Mouse (Mus musculus): ENCODE measurements around the gene Metrn.

The Metrn gene

GRCm38 (mm10) chr17:25806507-25806906 is 9.6 kb upstream of the Metrn start:
- DNase-seq = no peak

DNA sequence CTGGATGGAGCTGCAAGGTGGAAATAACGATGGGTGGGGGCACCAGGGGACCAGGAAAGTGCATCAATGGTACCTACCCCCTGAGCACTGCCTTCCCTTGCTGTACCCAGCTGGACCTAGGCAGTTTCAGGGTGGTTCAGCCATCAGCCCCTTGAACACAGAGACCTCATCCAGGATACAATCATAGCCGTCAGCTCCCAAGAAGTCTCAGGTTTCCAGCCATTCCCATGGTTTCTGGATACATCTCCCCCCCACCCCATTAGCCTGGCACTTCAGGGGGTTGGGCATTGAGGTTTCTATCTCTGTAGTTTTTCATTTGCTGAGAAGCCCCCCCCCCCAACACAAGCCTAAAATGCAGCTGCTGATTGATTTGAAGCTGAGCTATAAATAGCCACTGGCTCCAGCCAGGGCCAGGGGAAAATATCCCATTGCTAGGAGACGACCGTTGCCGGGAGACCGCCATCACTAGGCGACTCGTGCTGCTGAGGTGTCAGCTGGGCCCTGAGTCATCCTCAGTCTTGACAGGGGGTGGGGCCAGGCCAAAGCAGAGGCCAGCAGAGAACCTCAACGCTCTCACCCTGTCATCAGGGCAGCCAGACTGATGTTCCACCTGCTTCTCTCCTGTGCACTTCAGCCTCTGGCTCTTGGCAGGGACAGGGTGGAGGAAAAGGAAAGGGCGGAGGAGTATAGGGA is 6.0 kb upstream of the Metrn start:
- no peak for DNase-seq

GRCm38 (mm10) chr17:25801029-25801428 is 4.1 kb upstream of the Metrn start:
- peak in 1 of 2 experiments; percentile 56 for DNase-seq

GRCm38 (mm10) chr17:25796211-25796771 is 645 bp downstream of the Metrn start:
- no peak for DNase-seq

GRCm38 (mm10) chr17:25795609-25796092 is 1.3 kb downstream of the Metrn start, which contains the start of gene AC134908.4:
Gene AC134908.4, minus strand, starts transcription at chr17:25795659.
- DNase-seq = no peak

DNA sequence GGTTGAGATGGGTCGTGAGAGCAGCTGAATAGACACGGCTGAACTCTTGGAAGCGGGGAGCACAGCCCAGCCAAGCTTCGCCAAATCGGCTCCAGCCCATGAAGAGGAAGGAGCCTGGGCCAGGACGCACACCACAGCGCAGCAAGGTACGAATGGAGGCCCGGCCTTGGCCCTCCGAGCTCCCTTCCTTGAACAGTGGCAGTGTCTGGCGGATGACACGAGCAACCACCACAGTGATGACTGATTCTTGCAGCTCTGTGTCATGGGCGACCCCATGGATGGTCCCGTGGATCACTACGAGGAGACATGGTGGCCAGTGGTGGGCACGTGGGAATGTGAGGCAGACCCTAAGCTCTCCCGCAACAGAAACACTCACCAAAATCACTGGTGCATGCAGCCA is 1.9 kb downstream of the Metrn start:
- no peak for DNase-seq

- DNase-seq = no peak
Observed at GRCm38 (mm10) chr17:25794197-25794596, 2.7 kb downstream of the Metrn start.

GRCm38 (mm10) chr17:25792615-25793014 is 4.3 kb downstream of the Metrn start, which contains the start of gene Fam173a:
Gene Fam173a, minus strand, starts transcription at chr17:25792901.
- DNase-seq = peak; percentile 76 to 81

- peak; percentile 63 to 76 for DNase-seq
Observed at GRCm38 (mm10) chr17:25791843-25792527, 5.0 kb downstream of the Metrn start.

DNA sequence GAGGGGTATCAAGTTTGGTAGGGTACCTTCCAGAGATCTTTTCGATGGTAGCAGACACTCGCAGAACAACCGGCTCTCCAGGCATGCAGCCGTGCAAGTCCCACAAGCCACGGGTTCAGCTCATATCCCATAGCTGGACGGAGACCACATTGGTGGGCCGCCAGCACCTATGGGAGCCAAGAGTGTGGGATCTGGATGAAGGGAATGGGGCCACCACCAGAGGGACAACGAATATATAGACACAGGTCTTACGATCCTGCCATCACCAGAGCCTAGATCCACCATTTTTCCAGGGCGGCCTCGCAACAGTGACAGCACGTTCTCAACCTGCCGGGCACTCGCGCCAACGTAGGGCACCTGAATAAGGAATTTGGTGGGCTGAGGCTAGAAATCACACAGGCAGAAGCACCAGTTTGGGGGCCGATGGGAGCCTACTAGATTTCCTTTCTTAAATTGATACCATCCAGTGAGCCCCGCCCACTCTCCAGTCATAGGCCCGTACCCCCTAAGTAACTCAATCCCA is 5.6 kb downstream of the Metrn start:
- DNase-seq = peak in 1 of 2 experiments; percentile 35

DNA sequence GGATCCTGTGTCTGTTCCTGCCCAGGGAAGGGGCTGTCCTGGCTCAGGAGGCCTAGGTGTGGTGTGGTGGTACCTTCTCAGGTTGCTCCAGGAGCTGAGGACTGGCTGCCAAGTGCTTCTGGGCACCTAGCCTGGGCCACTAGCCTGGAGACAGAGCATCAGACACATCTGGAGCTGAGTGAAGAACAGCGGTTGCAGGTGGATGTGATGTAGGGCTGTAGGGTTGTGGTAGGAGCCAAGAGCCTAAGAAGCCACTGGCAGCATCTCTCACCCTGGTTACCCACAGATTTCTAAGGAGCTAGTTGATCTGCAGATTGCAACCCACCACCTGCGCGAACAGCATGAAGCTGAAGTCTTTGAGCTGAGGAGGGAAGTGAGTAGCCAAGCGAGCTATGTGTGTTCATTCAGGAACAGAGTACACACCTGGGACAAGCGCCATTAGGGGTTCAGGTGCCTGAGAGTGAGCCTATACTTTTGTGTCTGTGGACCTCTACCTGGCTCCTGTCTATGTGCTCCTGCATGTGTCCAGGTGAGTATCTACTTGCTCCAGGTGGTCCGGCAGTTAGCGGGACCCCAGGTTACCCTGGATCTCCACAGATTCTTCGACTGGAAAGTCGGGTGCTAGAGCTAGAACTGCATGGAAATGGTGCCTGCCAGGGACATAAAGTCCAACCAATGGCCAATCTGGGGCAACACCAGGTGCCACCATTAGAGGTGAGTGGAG is 10.0 kb downstream of the Metrn start:
- no peak for DNase-seq

GRCm38 (mm10) chr17:25786280-25786679 is 10.7 kb downstream of the Metrn start, which contains the start of gene Ccdc78:
Gene Ccdc78, plus strand, starts transcription at chr17:25786580.
- no peak for DNase-seq

DNA sequence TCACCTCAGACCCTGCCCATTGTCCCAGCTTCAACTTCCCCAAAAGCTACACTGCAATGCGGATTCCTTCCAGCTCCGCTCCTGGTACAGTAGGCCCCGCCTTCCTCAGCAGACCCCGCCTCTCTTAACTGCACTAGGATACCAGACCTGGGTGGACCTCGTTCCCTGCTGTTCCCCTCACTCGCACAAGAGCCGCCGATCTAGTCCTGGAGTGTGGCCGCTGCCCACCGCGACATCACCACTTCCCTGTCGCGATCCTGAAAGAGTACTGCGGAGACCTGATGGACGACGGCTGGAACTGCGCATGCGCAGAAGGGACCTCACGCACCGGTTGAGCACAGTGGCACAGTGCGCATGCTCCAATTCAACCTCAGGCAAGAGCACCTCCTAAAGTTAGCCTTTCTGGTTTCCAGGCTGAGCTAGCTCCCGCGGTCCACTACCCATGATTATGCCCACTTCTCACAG is 11.6 kb downstream of the Metrn start, which contains the start of gene Haghl:
TSS of gene Haghl (minus strand) at position 393 of the 465 bp plus-strand sequence.
- peak; percentile 89 to 91 for DNase-seq

DNA sequence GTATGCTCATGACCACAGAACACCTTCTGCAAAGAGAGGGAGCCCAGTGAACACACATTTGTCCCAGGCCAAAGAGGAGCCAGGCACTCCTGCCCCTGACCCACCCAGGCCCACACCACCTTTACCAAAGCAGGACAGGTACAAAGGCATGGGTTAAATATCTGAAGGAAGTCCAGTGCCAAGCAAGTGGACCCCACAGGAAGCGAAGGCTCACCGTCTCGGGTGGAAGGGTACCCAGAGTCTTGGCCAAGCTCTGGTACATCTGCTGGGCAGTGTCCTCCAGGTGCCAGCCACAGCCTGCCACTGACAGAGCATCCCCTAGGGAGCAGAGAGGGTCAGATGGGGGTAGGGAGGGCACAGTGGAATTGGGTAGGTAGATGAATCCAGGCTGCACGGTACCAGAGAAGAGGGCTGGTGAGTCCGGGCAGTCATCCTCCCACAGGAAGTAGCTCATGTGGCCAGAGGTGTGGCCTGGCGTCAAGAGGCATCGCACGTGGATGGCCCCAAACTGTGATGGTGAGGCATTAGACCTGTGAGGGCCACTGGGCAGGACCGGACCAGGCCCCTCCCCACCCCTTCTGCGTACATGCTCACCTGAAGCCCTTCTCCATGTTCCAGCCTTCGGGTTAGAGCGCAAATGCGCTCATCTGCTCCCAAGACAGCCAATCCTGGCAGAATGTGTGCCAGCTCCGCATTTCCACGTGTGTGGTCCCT is 12.9 kb downstream of the Metrn start:
- DNase-seq = no peak

DNA sequence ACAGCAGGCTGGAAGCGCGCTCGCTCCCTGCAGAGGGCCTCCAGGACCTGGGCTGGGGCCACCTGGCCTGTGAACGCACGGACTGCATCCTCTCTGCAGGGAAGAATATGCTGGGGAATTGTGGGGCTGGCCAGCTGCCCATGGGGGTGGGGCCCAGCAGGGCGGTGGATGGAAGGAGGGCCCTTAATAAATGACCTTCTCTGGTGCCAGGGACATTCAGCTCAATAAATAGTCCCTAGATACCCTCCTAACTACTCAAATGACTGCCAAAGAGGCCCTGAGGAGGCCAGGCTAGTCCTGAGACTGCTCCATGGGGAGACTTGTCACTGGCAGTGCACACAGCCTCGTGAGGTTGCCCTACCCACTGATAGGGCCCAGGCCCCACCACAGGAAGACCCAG is 13.8 kb downstream of the Metrn start:
- DNase-seq = no peak

DNA sequence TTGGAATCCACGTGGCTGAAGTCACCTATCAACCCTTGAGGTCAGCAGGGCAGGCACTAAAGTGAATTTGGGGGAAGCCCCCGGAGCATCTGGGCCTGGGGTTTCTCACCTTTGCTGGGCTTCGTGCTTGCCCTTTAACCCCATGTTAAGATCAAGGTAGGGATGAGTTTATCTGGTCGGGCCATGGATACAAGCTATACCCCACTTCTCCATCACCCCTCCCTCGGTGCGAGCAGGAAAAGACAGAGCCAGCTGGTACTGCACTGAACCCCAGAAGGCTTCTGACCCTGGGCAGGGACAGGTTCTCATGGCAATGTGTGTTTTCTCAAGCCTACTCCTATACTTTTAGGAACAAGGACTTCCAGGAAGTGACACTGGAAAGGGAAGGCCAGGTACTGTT is 15.6 kb downstream of the Metrn start:
- DNase-seq = no peak

GRCm38 (mm10) chr17:25777948-25778347 is 19.0 kb downstream of the Metrn start:
- DNase-seq = no peak

DNA sequence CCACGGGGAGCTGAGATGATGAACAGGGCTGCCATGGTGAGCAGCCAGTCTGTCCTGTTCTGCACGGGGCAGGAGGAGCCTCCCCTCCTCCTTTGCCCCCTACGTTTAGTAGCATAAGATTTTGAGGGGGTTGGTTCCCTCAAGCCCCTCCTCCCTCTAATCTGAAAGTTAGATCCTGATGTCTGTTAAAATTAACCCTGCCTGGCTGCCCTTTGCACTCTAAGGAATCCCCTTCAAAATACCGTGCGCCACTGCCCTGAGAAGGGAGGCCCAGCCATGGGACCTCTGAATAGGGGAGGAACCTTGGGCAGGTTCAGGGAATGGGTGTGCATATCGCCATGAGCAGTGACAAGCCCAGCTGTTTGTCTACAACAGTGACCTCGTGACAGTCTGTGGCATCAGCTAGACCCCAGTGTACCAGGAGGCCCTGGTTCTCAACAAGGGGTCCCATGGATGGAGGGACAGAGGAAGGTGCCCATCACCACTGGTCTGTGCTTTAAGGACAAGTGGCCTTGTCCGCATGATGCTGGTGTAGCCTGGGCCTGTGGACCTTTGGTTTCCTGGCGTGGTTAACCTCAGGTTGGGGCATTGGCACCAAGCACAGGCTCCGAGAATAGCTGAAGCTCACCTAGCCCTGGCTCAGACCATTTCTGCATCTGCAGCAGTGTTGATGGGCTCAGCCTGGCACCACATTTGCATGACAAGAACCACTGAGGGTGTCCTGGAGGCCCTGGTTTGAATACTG is 21.4 kb downstream of the Metrn start:
- no peak for DNase-seq

GRCm38 (mm10) chr17:25773549-25774120 is 23.3 kb downstream of the Metrn start, which contains the start of gene Narfl:
Gene Narfl, plus strand, starts transcription at chr17:25773776.
- peak; percentile 91 to 92 for DNase-seq

DNA sequence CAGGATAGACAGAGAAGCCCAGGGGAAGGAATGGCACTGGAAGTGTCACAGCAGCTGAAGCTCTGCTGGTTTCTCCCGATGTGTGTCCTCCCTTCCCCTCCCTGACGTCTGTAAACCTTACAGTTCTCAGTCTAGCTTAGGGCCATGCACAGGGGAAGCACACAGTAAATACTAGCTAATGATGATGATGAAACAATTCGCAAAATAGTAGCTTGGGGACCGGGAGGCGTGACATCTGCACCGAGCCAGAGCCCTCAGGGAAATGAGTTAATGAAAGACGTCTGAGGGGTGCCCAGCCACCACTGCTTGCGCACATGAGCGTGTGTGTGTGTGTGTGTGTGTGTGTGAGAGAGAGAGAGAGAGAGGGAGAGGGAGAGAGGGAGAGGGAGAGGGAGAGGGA is 27.6 kb downstream of the Metrn start:
- DNase-seq = no peak

DNA sequence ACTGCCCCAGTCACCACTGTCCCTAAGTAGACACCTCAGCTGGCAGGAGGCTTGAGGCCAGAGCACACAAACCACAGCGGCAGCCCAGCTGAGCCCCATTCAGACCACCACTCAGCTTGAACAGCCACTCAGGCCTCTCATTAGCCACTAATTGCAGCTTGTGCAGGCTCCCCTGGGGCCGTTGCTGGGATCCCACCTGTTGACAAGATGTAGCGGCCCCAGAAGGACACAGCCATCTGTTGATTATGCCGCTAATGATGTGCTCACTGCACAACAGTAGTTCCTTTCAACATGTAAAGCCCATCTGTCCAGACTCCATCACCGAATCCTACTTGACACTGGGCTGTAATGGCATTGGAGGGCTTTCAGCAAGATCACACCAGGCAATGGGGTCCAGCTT is 31.1 kb downstream of the Metrn start:
- no peak for DNase-seq

Data from thymus, adult 18-20 months (tissue).